Mouse (Mus musculus): Measurements from ENCODE around the gene Mink1. TPM values are rescaled to one million over a fixed set of nuclear protein-coding genes. Genes with fewer than 3 reads are reported as not detected.
"Not testable (repeated sequence)": the region's sequence is repeated elsewhere in the genome, so short reads cannot be mapped to it uniquely, and the experiment has no call there.

The Mink1 gene
- polyA plus RNA-seq (2014; fragmentation: Nextera tagmentation; extraction: Ambion mirVana) = 11.9 and 17.6 TPM in 2 replicates

GRCm38 (mm10) chr11:70562287-70562994 is at the start of gene Mink1:
TSS of gene Mink1 (plus strand) at chr11:70562881.
- peak within 1 kb of the TSS; percentile 89 for H3K4me3 ChIP-seq (ENCODE audit: low read depth, low read length)
- DNase-seq (ENCODE audit: low spot score) (peak; percentile 95), ATAC-seq (ENCODE audit: low FRiP score) (peak; percentile 94)
- no peaks in the 10 kb centered on the region for H3K27me3 ChIP-seq (ENCODE audit: control insufficient read depth, insufficient read depth, low read length)
- H3K36me3 ChIP-seq (ENCODE audit: control insufficient read depth, insufficient read depth, low read length) = no peaks in the 10 kb centered on the region
- peak within 1 kb of the TSS; percentile 85 for H3K9ac ChIP-seq (ENCODE audit: low read depth, low read length)
- no peaks in the 10 kb centered on the region for H3K9me3 ChIP-seq (ENCODE audit: control insufficient read depth, low read length)
- peak within 1 kb of the TSS; percentile 68 for H3K27ac ChIP-seq (ENCODE audit: low read depth, low read length)
- 0 out of 2 replicates have a peak, but pooled peaks cover 3% of the 10 kb centered on the region for H3K4me1 ChIP-seq (replicated peaks; ENCODE audit: control insufficient read depth, insufficient read depth, low read length)
- 1% methylated on average over 38 of the region's 57 CpGs for WGBS
- peak within 1 kb of the TSS; percentile 93 for H3K4me2 ChIP-seq (replicated peaks; ENCODE audit: low read depth, low read length)

- Histone ChIP-seq H3K9me3 (ENCODE audit: control insufficient read depth, low read length) (no peaks in the 10 kb centered on the region), H3K4me2 (replicated peaks; ENCODE audit: low read depth, low read length) (no peak overlapping the region), H3K27me3 (ENCODE audit: control insufficient read depth, insufficient read depth, low read length) (no peaks in the 10 kb centered on the region), H3K4me3 (ENCODE audit: low read depth, low read length) (no peak overlapping the region), H3K27ac (ENCODE audit: low read depth, low read length) (no peak overlapping the region), H3K9ac (ENCODE audit: low read depth, low read length) (no peak overlapping the region), H3K4me1 (replicated peaks; ENCODE audit: control insufficient read depth, insufficient read depth, low read length) (0 out of 2 replicates have a peak, but pooled peaks cover 2% of the 10 kb centered on the region), H3K36me3 (ENCODE audit: control insufficient read depth, insufficient read depth, low read length) (no peaks in the 10 kb centered on the region)
- no peak for DNase-seq (ENCODE audit: low spot score)
- WGBS = 59% methylated on average over 11 of the region's 11 CpGs
- ATAC-seq (ENCODE audit: low FRiP score) = no peak
These were observed 49.2 kb upstream of the Mink1 start for GRCm38 (mm10) chr11:70513520-70513919.

- H3K4me2 ChIP-seq (replicated peaks; ENCODE audit: low read depth, low read length) = no peak within 1 kb of the TSS
- H3K4me1 ChIP-seq (replicated peaks; ENCODE audit: control insufficient read depth, insufficient read depth, low read length) = 0 out of 2 replicates have a peak, but pooled peaks cover 2% of the 10 kb centered on the region
- H3K9ac ChIP-seq (ENCODE audit: low read depth, low read length) = no peak within 1 kb of the TSS
- 93% methylated on average over 7 of the region's 7 CpGs for WGBS
- H3K36me3 ChIP-seq (ENCODE audit: control insufficient read depth, insufficient read depth, low read length) = no peaks in the 10 kb centered on the region
- H3K9me3 ChIP-seq (ENCODE audit: control insufficient read depth, low read length) = no peaks in the 10 kb centered on the region
- DNase-seq (ENCODE audit: low spot score) = no peak
- H3K27me3 ChIP-seq (ENCODE audit: control insufficient read depth, insufficient read depth, low read length) = no peaks in the 10 kb centered on the region
- no peak within 1 kb of the TSS for H3K27ac ChIP-seq (ENCODE audit: low read depth, low read length)
- ATAC-seq (ENCODE audit: low FRiP score) = no peak
- no peak within 1 kb of the TSS for H3K4me3 ChIP-seq (ENCODE audit: low read depth, low read length)
These were observed 48.4 kb upstream of the Mink1 start, which contains the start of gene Vmo1 for GRCm38 (mm10) chr11:70514288-70514687. TSS of gene Vmo1 (minus strand) at chr11:70514616.

- Histone ChIP-seq H3K9ac (ENCODE audit: low read depth, low read length) (no peak overlapping the region), H3K4me3 (ENCODE audit: low read depth, low read length) (no peak overlapping the region), H3K36me3 (ENCODE audit: control insufficient read depth, insufficient read depth, low read length) (no peaks in the 10 kb centered on the region), H3K9me3 (ENCODE audit: control insufficient read depth, low read length) (no peaks in the 10 kb centered on the region), H3K4me2 (replicated peaks; ENCODE audit: low read depth, low read length) (no peak overlapping the region), H3K27ac (ENCODE audit: low read depth, low read length) (no peak overlapping the region), H3K27me3 (ENCODE audit: control insufficient read depth, insufficient read depth, low read length) (no peaks in the 10 kb centered on the region), H3K4me1 (replicated peaks; ENCODE audit: control insufficient read depth, insufficient read depth, low read length) (peaks cover 2% of the 10 kb centered on the region; the same call in 1 of the 2 replicates)
- WGBS = 29% methylated on average over 2 of the region's 2 CpGs
- no peak for ATAC-seq (ENCODE audit: low FRiP score)
- DNase-seq (ENCODE audit: low spot score) = peak; percentile 70
These were observed 46.3 kb upstream of the Mink1 start for GRCm38 (mm10) chr11:70516352-70516751.

GRCm38 (mm10) chr11:70518436-70518835 is 44.2 kb upstream of the Mink1 start:
- DNase-seq (ENCODE audit: low spot score) = no peak
- no peak for ATAC-seq (ENCODE audit: low FRiP score)
- H3K9me3 ChIP-seq (ENCODE audit: control insufficient read depth, low read length) = no peaks in the 10 kb centered on the region
- no peak overlapping the region for H3K27ac ChIP-seq (ENCODE audit: low read depth, low read length)
- H3K4me3 ChIP-seq (ENCODE audit: low read depth, low read length) = no peak overlapping the region
- H3K27me3 ChIP-seq (ENCODE audit: control insufficient read depth, insufficient read depth, low read length) = no peaks in the 10 kb centered on the region
- H3K4me1 ChIP-seq (replicated peaks; ENCODE audit: control insufficient read depth, insufficient read depth, low read length) = peaks cover 2% of the 10 kb centered on the region; the same call in 1 of the 2 replicates
- no peak overlapping the region for H3K9ac ChIP-seq (ENCODE audit: low read depth, low read length)
- no peaks in the 10 kb centered on the region for H3K36me3 ChIP-seq (ENCODE audit: control insufficient read depth, insufficient read depth, low read length)
- H3K4me2 ChIP-seq (replicated peaks; ENCODE audit: low read depth, low read length) = no peak overlapping the region
- WGBS = 50% methylated on average over 1 of the region's 1 CpGs

- DNase-seq (ENCODE audit: low spot score) (no peak), ATAC-seq (ENCODE audit: low FRiP score) (no peak)
- 74% methylated on average over 10 of the region's 10 CpGs for WGBS
- Histone ChIP-seq H3K9me3 (ENCODE audit: control insufficient read depth, low read length) (no peaks in the 10 kb centered on the region), H3K36me3 (ENCODE audit: control insufficient read depth, insufficient read depth, low read length) (no peaks in the 10 kb centered on the region), H3K4me1 (replicated peaks; ENCODE audit: control insufficient read depth, insufficient read depth, low read length) (no peaks in the 10 kb centered on the region; the same call in 1 of the 2 replicates), H3K9ac (ENCODE audit: low read depth, low read length) (peak within 1 kb of the TSS; percentile 70), H3K4me2 (replicated peaks; ENCODE audit: low read depth, low read length) (peak within 1 kb of the TSS; percentile 38), H3K4me3 (ENCODE audit: low read depth, low read length) (peak within 1 kb of the TSS; percentile 18; the same call in 1 of the 2 replicates), H3K27me3 (ENCODE audit: control insufficient read depth, insufficient read depth, low read length) (no peaks in the 10 kb centered on the region), H3K27ac (ENCODE audit: low read depth, low read length) (no peak within 1 kb of the TSS)
These were observed 43.8 kb upstream of the Mink1 start, which contains the start of gene Gltpd2 for GRCm38 (mm10) chr11:70518923-70519322. TSS of gene Gltpd2 (plus strand) at chr11:70519196.

- DNase-seq (ENCODE audit: low spot score) = peak; percentile 63
- H3K36me3 ChIP-seq (ENCODE audit: control insufficient read depth, insufficient read depth, low read length) = no peaks in the 10 kb centered on the region
- no peaks in the 10 kb centered on the region; the same call in 1 of the 2 replicates for H3K4me1 ChIP-seq (replicated peaks; ENCODE audit: control insufficient read depth, insufficient read depth, low read length)
- H3K27ac ChIP-seq (ENCODE audit: low read depth, low read length) = 0 out of 2 replicates have a peak overlapping the region, but pooled peaks have one; percentile 17
- peak overlapping the region; percentile 38 for H3K4me2 ChIP-seq (replicated peaks; ENCODE audit: low read depth, low read length)
- H3K9ac ChIP-seq (ENCODE audit: low read depth, low read length) = peak overlapping the region; percentile 70
- H3K9me3 ChIP-seq (ENCODE audit: control insufficient read depth, low read length) = no peaks in the 10 kb centered on the region
- no peaks in the 10 kb centered on the region for H3K27me3 ChIP-seq (ENCODE audit: control insufficient read depth, insufficient read depth, low read length)
- peak overlapping the region; percentile 18; the same call in 1 of the 2 replicates for H3K4me3 ChIP-seq (ENCODE audit: low read depth, low read length)
- WGBS = 9% methylated on average over 41 of the region's 41 CpGs
- peak; percentile 49 for ATAC-seq (ENCODE audit: low FRiP score)
These were observed 42.4 kb upstream of the Mink1 start for GRCm38 (mm10) chr11:70520178-70520769.

GRCm38 (mm10) chr11:70523306-70523989 is 39.2 kb upstream of the Mink1 start:
- WGBS = 90% methylated on average over 8 of the region's 8 CpGs

More at GRCm38 (mm10) chr11:70523306-70523989, 39.2 kb upstream of the Mink1 start:
- not testable (repeated sequence) for H3K27me3 ChIP-seq (ENCODE audit: control insufficient read depth, insufficient read depth, low read length); H3K4me2 ChIP-seq (replicated peaks; ENCODE audit: low read depth, low read length); DNase-seq (ENCODE audit: low spot score); H3K27ac ChIP-seq (ENCODE audit: low read depth, low read length); H3K36me3 ChIP-seq (ENCODE audit: control insufficient read depth, insufficient read depth, low read length); H3K9ac ChIP-seq (ENCODE audit: low read depth, low read length); ATAC-seq (ENCODE audit: low FRiP score); H3K4me1 ChIP-seq (replicated peaks; ENCODE audit: control insufficient read depth, insufficient read depth, low read length); H3K9me3 ChIP-seq (ENCODE audit: control insufficient read depth, low read length); H3K4me3 ChIP-seq (ENCODE audit: low read depth, low read length)
